Mouse (Mus musculus) midbrain, embryonic 16.5 days (tissue): ENCODE data around the gene Slc48a1. TPM values are rescaled to one million over a fixed set of nuclear protein-coding genes. Genes with fewer than 3 reads are reported as not detected.

Experiments used
- ATAC-seq: fragments of 200-750 bp; cut with Nextera tagmentation; 2 replicates; pipeline ENCODE4 v1.8.0; 2017; ENCODE audit warnings: moderate TSS enrichment
- H3K27ac ChIP-seq: fragments of 300-500 bp; sonication (generic); 2 replicates; pipeline ENCODE4 v1.5.1; 2014; ENCODE audit warnings: mild to moderate bottlenecking, low read length, mixed read lengths
- H3K27me3 ChIP-seq: fragments of 300-500 bp; sonication (generic); 2 replicates; pipeline ENCODE4 v1.6.1; 2014; ENCODE audit warnings: low read depth, low read length, mixed read lengths; ENCODE audit not compliant: control insufficient read depth, insufficient read depth
- H3K36me3 ChIP-seq: fragments of 300-500 bp; sonication (generic); 2 replicates; pipeline ENCODE4 v1.6.1; 2014; ENCODE audit warnings: mild to moderate bottlenecking, low read length, moderate library complexity, mixed read lengths; ENCODE audit not compliant: control insufficient read depth, insufficient read depth
- H3K4me1 ChIP-seq: fragments of 300-500 bp; sonication (generic); 2 replicates; pipeline ENCODE4 v1.6.1; 2014; ENCODE audit warnings: mild to moderate bottlenecking, low read length, mixed read lengths; ENCODE audit not compliant: control insufficient read depth, insufficient read depth
- H3K4me2 ChIP-seq: fragments of 300-500 bp; sonication (generic); 2 replicates; pipeline ENCODE4 v1.6.1; 2014; ENCODE audit warnings: mild to moderate bottlenecking, low read length, mixed read lengths
- H3K4me3 ChIP-seq: fragments of 300-500 bp; sonication (generic); 2 replicates; pipeline ENCODE4 v1.5.1; 2014; ENCODE audit warnings: low read depth, mild to moderate bottlenecking, low read length, moderate library complexity, mixed read lengths
- H3K9ac ChIP-seq: fragments of 300-500 bp; sonication (generic); 2 replicates; pipeline ENCODE4 v1.6.1; 2014; ENCODE audit warnings: low read depth, low read length, mixed read lengths
- H3K9me3 ChIP-seq: fragments of 300-500 bp; sonication (generic); replicated peaks from 2 replicates; pipeline ENCODE4 v1.6.1; 2014; ENCODE audit warnings: mild to moderate bottlenecking, low read length, mixed read lengths; ENCODE audit not compliant: control insufficient read depth, poor library complexity, severe bottlenecking
- WGBS: fragments of 180-500 bp; shearing (Covaris S2); extraction: QIAGEN DNeasy Blood & Tissue Kit; methylation state at CpG from one replicate; pipeline ENCODE4 v1.1.7; 2014; 5-methylcytosine and 5-hydroxymethylcytosine counted together
- polyA plus RNA-seq: library from polyadenylated mRNA; unstranded; fragments of >200 nt; fragmentation: Nextera tagmentation; extraction: Ambion mirVana; gene quantifications from 2 replicates; pipeline ENCODE4 v1.2.1, GENCODE M21; 2015

Slc48a1 gene
- polyA plus RNA-seq, 1 experiment from 2014 or later: 100 TPM

DNA sequence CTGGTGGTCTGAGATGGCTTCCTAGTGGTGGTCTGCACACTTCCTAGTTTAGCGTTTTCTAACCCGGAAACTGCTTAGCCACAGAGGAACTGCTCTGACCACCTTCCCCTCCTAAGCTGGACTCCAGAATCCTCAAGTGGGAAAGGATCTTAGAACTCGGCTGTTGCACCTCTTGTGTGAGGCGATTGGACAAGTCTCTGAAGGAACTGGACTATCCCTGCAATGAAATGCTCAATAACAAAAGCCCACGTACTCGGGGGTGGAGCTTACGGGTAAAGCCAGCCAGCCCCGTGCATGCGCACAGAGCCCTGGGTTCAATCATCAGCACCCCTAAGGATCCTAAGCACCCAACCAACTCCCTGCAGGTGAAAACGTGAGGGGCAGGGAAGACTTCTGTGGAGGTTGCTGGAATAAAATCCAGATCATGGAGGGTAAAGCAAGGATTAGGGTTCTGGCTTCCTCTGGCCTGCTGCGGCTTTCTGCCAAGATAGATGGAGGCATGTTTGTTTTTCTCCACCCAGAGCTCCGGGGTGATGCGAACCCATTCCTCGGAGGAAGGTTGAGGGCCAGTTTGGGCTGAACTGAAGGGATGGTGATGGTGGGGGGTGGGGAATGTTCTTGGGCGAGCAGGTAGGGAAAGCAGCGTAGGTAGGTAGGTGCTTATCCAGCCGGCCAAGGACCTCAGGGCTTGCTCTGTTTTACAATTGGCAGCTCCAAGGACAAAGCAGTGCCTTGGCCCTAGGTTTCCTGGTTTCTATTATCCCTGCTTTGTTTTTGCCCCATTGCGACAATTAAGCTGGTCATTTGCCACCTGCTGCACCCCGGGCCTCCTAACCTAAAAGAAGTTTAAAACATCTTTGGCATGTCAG lies 9.7 kb downstream of the Slc48a1 start:
- Histone ChIP-seq H3K4me1 (peaks cover 13% of the 10 kb centered on the region; the same call in 1 of the 2 replicates), H3K27me3 (no peaks in the 10 kb centered on the region), H3K27ac (no peak overlapping the region), H3K9me3 (no peaks in the 10 kb centered on the region), H3K4me2 (no peak overlapping the region), H3K4me3 (no peak overlapping the region), H3K36me3 (peaks cover 5% of the 10 kb centered on the region; the same call in 1 of the 2 replicates), H3K9ac (no peak overlapping the region)
- 72% methylated on average over 19 of the region's 19 CpGs for WGBS
- ATAC-seq: no peak

DNA sequence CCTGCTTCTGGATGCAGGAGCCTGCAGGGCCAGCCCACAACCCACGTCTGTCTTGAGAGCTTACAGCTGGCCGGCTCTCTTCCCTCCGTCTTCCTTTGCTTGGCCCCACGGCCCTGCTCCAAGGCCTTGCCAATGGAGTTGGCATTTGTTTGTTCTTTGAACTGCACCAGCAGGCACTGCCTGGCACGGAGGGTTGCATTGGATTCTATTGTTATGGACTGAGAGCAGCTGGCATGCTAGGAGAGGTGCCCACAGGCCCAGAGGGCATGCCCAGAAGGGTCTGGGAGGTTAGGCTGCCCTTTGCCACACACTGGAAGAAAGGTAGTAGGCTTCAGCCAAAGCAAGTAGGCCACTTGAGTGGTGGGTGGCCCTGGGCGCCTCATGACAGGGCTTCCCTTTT lies 10.5 kb downstream of the Slc48a1 start:
- Histone ChIP-seq H3K27me3 (no peaks in the 10 kb centered on the region), H3K9me3 (no peaks in the 10 kb centered on the region), H3K4me1 (peaks cover 13% of the 10 kb centered on the region; the same call in 1 of the 2 replicates), H3K4me3 (no peak overlapping the region), H3K27ac (peak overlapping the region; percentile 8; the same call in 1 of the 2 replicates), H3K9ac (no peak overlapping the region), H3K4me2 (no peak overlapping the region), H3K36me3 (peaks cover 11% of the 10 kb centered on the region)
- ATAC-seq: no peak
- WGBS: 56% methylated on average over 6 of the region's 6 CpGs

- no peak overlapping the region for H3K4me2 ChIP-seq
- H3K27ac ChIP-seq: no peak overlapping the region
- ATAC-seq: no peak
- H3K4me1 ChIP-seq: peaks cover 12% of the 10 kb centered on the region; the same call in 1 of the 2 replicates
- no peak overlapping the region for H3K4me3 ChIP-seq
- H3K9ac ChIP-seq: no peak overlapping the region
- H3K27me3 ChIP-seq: no peaks in the 10 kb centered on the region
- H3K9me3 ChIP-seq: no peaks in the 10 kb centered on the region
- peaks cover 15% of the 10 kb centered on the region for H3K36me3 ChIP-seq
- WGBS: 54% methylated on average over 20 of the region's 20 CpGs
Measured at GRCm38 (mm10) chr15:97789761-97790505, 11.6 kb downstream of the Slc48a1 start.

- ATAC-seq: no peak
- no peaks in the 10 kb centered on the region for H3K9me3 ChIP-seq
- H3K27me3 ChIP-seq: no peaks in the 10 kb centered on the region
- no peak overlapping the region for H3K27ac ChIP-seq
- no peak overlapping the region for H3K4me3 ChIP-seq
- H3K9ac ChIP-seq: no peak overlapping the region
- no peak overlapping the region for H3K4me2 ChIP-seq
- H3K4me1 ChIP-seq: 0 out of 2 replicates have a peak, but pooled peaks cover 5% of the 10 kb centered on the region
- WGBS: 91% methylated on average over 11 of the region's 11 CpGs
- H3K36me3 ChIP-seq: peaks cover 26% of the 10 kb centered on the region
Measured at GRCm38 (mm10) chr15:97791126-97791700, 12.9 kb downstream of the Slc48a1 start.

- H3K4me1 ChIP-seq: peaks cover 12% of the 10 kb centered on the region
- ATAC-seq: no peak
- H3K27ac ChIP-seq: no peak overlapping the region
- no peaks in the 10 kb centered on the region for H3K27me3 ChIP-seq
- no peak overlapping the region for H3K4me3 ChIP-seq
- 92% methylated on average over 18 of the region's 18 CpGs for WGBS
- no peak overlapping the region for H3K4me2 ChIP-seq
- no peaks in the 10 kb centered on the region for H3K9me3 ChIP-seq
- no peak overlapping the region for H3K9ac ChIP-seq
- H3K36me3 ChIP-seq: peaks cover 31% of the 10 kb centered on the region
Measured at GRCm38 (mm10) chr15:97793386-97794153, 15.2 kb downstream of the Slc48a1 start.

GRCm38 (mm10) chr15:97794268-97794667 lies 15.9 kb downstream of the Slc48a1 start:
- Histone ChIP-seq H3K9me3 (no peaks in the 10 kb centered on the region), H3K4me3 (no peak overlapping the region), H3K4me2 (no peak overlapping the region), H3K9ac (no peak overlapping the region), H3K27me3 (no peaks in the 10 kb centered on the region), H3K27ac (no peak overlapping the region), H3K4me1 (peaks cover 17% of the 10 kb centered on the region), H3K36me3 (peaks cover 31% of the 10 kb centered on the region)
- no peak for ATAC-seq
- 77% methylated on average over 5 of the region's 5 CpGs for WGBS

DNA sequence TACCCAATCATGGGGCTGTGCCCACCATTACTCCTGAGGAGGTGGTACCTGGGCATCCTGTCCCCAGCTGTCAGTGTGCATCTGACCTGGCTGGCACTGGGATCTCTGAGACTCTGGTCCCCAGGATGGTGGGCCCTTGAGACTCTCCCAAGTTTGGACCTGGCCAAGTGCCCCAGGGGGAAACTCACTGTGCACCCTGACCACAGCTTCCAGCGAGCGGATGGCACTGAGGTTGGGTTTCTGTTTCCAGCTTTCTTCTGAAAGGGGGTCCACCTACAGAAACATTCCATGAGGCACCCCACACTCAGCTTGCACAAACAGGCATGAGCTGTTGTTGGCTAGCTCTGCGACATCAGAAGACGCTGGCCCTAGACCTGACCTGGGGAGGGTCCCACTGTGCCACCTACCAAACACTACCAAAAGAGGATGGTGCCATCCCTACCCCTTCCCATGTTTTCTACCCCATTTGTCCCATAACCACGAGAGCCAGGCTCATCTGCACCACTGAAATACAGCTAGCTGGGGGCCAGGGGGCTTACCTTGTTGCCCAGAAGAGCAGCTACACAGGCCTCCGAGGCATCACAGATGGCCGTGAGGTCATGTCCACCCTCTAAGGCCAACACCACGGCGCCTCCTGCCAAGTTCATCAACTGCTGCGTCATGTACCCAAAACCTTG lies 17.4 kb downstream of the Slc48a1 start:
- no peak overlapping the region for H3K27ac ChIP-seq
- no peak for ATAC-seq
- 95% methylated on average over 10 of the region's 10 CpGs for WGBS
- no peaks in the 10 kb centered on the region for H3K27me3 ChIP-seq
- peaks cover 17% of the 10 kb centered on the region for H3K4me1 ChIP-seq
- peaks cover 29% of the 10 kb centered on the region for H3K36me3 ChIP-seq
- no peak overlapping the region for H3K4me2 ChIP-seq
- H3K4me3 ChIP-seq: no peak overlapping the region
- H3K9ac ChIP-seq: no peak overlapping the region
- H3K9me3 ChIP-seq: no peaks in the 10 kb centered on the region

- Histone ChIP-seq H3K9me3 (no peaks in the 10 kb centered on the region), H3K4me1 (peaks cover 17% of the 10 kb centered on the region), H3K9ac (no peak overlapping the region), H3K36me3 (peaks cover 30% of the 10 kb centered on the region), H3K4me2 (no peak overlapping the region), H3K27me3 (no peaks in the 10 kb centered on the region), H3K27ac (no peak overlapping the region), H3K4me3 (no peak overlapping the region)
- 96% methylated on average over 17 of the region's 17 CpGs for WGBS
- no peak for ATAC-seq
Measured at GRCm38 (mm10) chr15:97796674-97797310, 18.5 kb downstream of the Slc48a1 start.
